Mouse (Mus musculus) lung, postnatal 10 days (tissue): ENCODE measurements around the gene Rasa4.
"Not testable (repeated sequence)": the region's sequence is repeated elsewhere in the genome, so short reads cannot be mapped to it uniquely, and the experiment has no call there.

ENCODE experiments used
- DNase-seq: peaks from one replicate; pipeline ENCODE4 v3.0.0; 2021

Gene Rasa4

DNA sequence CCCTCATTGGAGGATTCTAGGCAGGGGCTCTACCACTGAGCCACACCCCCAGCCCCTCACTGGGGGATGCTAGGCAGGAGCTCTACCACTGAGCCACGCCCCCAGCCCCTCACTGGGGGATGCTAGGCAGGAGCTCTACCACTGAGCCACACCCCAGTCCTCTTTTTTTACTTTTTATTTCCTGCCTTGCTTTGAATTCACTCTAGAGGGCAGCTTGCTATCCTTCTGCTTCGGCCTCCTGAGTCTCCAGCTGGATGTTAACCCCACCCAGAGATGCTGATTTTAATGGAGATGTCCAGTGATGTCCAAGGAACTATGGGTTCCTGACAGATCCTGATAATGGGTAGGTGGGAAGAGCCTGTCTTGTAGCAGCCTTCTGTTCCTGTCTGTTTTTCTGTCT is 14.3 kb upstream of the Rasa4 start:
- no peak for DNase-seq

DNA sequence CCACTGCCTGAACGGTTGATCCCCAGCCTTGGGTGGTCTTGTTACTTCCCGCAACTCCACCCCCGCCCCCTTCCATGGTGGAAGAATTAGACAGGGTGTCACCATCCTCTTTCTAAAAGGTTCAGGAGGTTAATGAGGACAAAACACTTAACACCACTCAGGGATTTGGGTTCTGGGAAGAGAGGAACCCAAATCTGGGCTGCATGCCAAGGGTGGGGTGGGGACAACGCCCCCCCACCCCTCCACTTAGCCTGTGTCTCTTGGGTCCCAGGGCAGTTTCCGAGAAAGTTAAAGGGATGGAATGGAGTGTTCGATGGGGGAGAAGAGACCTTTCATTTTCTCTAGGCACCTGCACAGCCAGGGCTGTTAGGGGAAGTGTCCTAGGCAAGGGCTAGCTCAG is 10.7 kb upstream of the Rasa4 start:
- no peak for DNase-seq

DNA sequence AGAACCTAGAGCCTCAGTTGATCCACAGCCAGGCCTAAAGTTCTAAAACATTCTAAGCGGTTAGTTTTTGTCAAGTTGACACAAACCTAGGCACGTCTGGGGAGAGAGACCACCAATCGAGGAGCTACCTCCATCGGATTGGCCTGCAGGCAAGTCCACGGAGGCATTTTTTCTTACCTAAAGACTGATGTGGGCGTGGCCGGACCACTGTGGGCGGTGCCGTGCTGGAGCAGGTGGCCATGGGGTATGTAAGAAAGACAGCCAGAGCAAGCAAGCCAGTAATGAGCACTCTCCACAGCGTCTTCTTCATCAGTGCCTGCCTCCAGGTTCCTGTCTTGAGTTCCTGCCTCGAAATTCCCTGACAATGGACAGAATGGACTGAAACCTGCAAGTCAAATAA is 10.2 kb upstream of the Rasa4 start:
- DNase-seq, result no peak

DNA sequence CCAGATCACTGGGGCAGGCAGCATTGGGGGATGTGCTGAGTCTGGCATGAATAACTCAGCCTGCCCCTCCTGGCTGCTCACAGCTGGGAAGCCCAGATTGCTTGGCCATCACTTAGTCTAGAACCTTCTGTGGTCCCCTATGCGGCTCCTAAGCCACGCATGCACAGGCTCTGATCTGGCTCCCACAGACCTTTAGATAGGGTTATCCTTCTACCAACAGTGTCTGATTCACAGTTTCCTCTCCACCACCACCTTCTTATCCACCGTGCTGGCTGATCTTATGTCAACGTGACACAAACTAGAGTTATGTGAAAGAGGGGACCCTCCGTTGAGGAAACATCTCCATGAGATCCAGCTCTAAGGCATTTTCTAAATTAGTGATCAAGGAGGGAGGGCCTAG is 8.6 kb upstream of the Rasa4 start:
- no peak for DNase-seq

DNA sequence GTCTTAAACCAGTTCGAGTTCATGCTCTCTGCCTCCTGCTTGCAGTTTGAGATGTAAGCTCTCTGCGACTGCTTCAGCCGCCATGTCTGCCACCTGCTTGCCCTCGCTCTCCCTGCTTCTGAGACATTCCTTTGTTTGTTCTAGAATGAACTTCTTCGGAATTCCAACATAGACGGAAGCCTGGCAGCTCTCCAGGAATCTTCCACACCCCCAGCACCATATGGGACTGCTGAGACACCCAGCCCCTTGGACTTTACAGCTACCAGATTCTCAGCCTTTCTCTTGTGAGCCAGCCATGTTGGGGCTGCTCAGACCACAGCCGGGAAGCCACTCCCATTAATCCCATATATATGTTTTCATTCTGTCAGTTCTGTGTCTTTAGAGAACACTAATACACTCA is 7.4 kb upstream of the Rasa4 start:
- DNase-seq, result no peak

DNA sequence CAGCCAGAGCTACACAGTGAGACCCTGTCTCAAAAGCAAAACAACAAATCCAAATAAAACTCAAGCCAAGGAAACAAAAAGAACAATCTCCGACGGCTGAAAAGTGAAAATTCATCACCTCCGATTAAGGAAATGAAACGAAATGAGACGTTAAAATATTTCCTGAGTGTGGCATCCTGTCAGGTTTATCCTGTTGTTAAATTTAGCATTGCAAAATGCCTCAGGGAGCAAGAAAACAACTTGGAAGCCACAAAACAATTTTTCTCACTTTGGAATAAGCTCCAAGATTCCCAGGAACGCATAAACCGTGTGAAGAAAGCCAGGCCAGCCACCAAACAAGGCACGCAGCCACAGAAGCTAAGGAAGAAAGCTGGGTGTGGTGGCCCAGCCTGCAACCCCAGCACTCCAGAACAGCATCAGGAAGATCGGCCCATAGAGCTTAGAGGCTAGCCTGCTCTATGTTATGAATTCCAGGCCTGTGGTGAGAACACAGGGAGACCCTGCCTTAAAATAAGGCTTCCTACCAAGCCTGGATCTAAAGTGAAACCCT is 6.6 kb upstream of the Rasa4 start:
- no peak for DNase-seq

DNA sequence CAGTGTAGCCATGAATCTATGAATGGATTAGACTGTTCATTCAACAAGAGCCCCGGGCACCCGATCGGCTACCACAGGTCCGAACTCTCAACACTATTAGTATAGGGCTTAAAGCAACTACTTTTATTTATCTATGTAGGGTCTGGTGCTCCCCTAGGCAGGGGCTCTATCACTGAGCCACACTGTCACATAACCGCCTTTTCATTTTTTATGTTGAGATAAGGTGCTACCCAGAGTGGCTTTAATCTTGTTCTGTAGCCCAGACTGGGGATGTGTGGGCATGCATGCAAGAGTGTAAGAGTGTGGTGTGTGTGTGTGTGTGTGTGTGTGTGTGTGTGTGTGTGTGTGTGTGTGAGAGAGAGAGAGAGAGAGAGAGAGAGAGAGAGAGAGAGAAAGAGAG is 5.6 kb upstream of the Rasa4 start:
- DNase-seq, result no peak

DNA sequence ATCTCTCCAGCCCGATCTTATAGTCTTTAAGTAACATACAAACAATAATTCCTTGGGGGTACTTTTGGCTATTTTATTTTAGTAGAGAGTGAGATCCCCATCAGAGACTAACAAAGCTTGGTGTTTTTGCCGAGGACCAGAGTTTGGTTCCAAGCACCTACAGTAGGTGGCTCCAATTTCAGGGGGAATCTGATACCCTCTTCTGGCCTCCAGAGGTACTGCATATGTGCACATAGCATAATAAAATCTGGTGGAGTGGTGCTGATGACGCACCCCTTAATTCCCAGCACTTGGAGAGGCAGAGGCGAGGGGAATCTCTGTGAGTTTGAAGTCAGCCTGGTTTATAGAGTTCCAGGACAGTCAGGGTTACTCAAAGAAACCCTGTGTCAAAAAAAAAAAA is 1.4 kb upstream of the Rasa4 start:
- no peak for DNase-seq

DNA sequence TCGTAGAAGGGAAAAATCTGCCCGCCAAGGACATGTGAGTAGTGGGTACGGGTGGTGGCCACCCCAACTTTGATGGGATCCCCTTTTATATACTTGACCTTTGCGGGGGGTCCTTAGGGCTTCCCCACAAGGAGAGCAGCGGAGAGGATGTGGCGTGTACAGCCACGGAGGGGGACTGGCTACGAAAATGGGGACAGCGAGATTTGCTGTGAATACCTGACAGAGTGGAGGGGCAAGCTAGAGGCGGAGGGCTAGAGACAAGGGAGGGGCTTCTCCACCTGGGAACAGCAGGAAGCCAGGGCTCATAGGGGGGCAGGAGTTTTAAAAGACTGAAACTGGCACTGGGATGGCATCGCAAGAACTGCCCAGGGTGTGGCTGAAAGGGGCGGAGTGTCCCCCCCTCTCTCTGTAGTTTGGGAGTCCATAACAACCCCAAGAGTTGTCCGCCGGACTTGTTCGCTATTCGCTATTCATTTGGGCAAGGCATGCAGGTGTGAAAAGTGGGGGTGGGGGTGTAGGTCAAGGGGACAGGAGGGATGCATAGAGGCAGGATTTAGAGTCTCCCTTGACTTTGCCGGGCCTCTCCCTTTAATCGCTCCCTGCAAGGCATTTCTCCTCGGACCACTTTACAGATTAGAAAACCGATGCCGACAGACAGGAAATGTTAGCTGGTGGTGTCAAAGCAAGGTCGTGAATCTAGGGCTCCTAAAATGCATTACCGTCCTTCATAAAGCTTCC is 597 bp downstream of the Rasa4 start:
- peak; percentile 24 for DNase-seq

DNA sequence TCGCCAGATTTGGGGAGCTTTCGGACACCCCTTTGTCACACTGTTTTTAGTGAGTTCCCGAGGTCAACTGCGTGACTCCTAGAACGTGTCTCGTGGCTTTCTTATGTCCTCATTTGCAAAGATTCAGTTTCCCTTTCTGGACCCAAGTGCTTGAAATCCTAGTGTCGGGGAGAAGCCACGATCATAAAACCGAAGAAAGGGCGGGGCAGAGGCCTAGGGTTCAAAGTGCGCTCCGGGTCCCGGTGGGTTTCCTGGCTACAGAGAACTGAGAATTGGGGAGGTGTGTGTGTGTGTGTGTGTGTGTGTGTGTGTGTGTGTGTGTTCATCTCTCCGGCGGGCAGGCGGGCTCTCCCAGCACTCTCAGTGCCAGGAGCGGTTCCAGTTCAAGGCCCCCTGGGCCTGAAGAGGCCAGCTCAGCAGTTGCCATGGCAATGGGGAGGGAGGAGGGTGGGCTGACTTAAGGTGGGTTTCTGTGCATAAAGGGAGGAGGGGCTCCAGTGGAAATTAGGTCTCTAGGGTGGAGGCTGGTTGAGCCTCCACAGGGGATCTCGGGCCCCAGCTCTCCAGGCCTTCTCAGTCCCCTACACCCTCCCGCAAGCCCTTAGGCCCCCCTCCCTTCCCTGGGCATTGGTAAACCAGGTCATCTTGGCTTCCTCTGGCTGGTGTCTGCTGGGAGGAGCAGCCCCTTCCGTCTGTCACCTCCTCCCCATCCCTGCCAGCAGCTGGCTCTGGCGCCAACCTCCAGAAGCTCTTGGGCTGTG is 1.4 kb downstream of the Rasa4 start:
- no peak for DNase-seq

DNA sequence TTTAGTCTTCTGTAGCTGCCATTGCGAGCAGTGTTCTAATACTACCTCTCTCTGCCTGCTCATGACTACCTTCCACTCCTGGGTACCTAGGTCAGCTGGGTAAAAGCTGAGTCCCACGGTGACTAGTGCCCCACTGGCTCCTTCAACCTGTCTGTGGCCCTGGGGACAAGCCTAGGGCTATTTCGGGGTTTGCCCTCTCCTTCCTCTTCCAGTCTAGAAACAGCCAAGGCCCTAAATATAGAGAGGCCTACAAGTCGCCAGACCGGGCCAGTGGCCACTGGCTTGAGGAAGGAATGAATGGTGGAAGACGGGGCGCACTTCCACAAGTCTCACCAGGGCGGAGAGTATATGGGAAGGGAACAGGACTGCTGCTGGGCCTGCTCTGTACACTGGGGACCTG is 2.6 kb downstream of the Rasa4 start:
- no peak for DNase-seq

DNA sequence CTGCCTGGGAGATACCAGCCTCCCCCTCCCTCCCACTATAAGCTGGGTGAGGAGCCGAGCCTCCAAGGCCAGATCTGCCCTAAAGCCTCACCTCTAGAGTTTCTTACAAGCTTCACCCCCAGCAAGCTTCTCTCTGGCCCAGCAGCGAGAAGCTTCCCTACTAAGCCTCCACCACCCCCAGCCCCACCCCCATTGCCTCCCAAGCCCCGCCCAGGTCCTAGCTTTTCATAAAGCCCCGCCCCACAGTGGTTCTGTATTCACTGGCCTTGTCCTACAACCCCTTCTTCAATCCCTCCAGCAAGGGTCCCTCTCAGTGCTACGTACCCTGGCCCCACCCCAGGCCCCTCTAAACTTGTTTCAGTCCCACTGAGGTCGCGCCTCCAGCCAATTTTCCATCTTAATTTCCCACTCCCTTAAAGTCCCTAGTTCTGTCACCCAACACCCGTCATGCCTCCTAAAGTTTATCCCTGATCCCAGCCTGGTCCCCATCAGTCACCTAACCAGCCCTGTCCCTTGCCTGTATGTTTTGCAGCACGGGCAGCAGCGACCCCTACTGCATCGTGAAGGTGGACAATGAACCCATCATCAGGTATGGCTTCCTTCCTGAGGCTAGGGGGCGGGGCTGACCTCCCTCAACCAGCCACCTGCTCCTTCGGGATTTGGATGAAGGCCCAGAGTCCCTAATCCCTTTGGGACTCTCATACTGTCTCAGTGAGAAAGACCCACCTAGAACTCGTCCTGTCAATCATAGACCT is 5.3 kb downstream of the Rasa4 start:
- no peak for DNase-seq

DNA sequence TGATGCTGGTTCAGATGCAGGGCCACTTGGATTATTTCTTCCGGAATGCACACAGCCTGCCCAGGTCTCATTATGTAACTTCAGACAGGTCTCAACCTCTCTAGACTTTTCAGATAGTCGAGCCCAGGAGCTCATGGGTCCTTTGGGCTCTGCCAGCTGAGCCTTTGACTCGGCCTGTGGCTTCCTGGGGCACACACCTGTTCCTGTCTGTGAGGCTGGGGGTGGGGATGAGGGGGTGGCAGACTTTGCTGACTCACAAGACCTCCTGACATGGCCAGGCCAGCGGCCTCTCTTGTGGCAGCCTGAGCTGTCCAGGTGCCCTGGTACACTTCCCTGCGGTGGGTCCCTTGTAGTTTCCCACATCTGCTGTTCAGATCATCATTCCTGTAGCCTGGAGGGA is 8.2 kb downstream of the Rasa4 start:
- DNase-seq, result no peak

DNA sequence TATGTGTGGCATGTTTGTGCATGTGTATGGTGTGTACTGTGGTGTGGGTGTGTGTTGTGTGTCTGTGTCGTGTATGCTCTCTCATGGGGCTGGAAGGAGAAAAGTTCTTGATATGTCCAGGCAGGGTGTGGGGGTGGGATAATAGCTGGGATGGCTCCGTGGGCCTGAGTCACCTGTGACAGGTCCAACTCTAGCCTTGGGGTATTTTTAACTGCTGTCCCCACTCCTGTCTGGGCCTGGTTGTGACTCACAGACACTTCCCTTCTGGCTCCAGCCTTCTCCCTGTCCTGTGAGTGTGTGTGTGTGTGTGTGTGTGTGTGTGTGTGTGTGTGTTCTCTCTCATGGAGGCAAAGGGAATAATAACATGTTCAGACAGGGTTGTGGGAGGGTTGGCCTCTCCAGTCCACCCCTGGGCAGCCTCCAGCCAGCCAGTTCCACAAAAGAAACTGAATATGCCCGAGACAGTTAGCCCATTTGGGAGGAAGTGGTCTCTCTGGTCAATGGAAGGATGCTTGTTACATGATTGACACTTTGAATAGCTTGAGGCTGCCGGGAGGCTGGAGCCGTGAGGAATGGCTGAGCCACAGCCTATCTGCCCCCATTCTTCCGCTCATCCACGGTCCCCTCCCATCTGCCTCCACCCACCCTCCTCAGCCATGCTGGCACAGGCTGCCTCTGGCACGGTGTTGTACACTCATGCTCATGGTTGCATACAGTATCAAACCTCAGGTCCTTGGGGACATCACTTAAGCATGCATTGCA is 10.7 kb downstream of the Rasa4 start:
- no peak for DNase-seq

DNA sequence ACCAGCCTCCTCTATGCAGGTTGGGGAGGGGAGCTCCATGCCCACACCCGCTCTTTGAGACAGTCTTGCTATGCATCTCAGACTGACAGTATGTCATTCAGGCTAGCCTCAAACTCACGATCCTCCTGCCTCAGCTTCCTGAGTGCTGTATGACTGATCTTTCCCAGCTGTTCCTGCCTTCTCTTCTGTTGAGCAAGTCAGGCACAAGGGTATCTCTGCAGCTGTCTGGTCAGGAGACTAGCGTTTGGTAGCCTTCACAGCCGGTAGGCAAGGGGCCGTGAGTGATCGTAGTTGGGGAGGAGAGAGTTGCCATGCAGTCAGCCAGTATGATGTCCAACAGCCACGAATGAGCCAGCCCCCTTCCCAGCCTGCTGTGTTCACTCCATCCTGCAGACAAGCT is 11.4 kb downstream of the Rasa4 start:
- DNase-seq, result no peak

DNA sequence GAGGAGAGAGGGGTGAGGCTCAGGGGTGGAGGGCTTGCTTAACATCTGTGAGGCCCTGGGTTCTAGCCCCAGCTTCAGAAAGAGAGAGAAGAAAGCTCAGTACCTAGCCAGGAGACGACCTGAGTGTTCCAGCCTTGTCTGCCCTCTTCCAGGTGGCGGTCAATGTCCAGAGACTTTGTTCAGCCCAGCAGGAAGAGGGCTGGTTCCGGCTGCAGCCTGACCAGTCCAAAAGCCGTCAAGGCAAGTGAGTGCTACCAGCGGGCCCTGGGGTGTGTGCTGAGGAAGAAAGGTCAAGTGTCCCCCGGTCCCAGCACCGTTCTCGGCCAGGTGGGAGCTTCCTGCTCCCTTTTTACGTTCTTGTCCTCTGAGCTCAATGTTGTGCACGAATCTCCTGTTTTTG is 14.8 kb downstream of the Rasa4 start:
- DNase-seq, result no peak

DNA sequence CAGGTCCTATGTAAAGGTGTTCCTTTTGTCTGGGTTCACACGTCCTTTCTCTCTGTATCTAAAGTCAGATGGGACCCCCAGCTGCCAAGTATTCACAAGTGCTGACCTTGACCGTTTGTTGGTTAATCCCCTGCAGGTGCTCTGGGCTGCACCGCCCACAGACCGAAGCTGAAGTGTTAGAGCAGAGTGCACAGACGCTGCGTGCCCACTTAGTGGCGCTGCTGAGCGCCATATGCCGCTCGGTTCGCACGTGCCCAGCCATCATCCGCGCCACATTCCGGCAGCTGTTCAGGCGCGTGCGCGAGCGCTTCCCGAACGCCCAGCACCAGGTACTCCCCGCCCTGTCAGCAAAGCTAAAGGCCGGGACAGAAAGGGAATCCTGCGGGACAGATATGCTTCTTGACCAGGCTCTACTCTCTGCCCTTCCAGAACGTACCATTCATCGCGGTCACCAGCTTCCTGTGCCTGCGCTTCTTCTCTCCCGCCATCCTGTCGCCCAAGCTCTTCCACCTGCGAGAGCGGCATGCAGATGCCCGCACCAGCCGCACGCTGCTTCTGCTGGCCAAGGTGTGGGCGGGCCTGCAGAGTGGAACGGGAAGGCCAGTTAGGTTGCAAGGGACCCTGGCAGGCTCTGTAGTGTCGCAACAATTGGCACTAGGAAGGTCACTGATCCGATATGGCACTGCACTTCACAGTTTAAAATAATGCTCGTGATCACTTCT is 18.5 kb downstream of the Rasa4 start:
- DNase-seq, result peak; percentile 78

DNA sequence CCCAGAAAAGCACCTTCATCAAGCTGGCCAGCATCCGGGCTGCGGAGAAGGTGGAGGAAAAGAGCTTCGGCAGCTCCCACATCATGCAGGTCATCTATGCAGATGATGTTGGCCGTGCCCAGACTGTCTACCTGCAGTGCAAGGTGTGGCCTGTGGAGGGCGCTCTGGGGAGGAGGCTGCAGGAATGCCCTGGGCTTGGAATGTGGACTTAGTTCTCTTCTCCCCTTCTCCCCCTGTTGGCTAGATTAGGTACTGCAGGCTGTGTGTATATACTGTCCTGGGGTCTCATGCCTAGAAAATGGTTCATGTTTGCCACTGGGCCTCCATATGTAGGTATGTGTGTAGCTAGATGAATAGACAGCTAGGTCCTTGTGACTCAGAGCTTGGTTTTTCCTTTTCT is 20.8 kb downstream of the Rasa4 start:
- peak; percentile 37 for DNase-seq

DNA sequence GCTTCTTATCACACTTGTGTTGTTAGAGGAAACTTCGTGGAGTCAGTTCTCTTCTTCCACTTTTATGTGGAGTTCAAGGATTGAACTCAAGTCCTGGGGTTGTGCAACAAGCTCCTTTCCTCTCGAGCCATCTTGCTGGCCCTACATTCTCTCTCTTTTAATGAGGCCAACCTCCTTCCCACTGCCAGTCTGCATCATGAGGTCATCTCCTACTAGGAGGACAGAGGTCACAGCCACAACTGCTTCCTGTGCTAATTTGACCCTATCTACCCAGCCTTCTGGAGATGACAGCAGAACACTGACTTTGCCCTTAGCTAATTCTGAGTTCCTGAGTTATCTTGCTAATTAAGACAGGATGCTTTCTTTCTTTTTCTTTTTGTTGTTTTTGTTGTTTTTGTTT is 24.8 kb downstream of the Rasa4 start:
- DNase-seq, result no peak

DNA sequence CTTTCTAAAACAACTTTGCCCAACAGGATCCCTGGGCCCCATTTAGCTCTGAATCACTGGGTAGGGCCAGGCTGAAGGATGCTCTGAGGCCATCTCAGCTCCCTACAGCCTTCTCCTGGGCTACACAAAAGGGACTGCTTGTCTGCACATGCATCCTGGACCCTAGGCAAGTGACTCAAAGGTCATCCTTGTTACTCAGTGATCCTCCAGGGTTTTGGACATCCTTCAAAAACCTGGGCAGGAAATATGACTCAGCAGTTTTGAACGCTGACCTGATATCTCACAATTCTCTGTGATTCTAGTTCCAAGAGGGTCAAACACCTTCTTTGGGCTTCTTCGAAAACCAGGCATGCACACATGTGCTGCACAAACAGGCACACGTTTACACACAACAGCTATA is 25.3 kb downstream of the Rasa4 start:
- no peak for DNase-seq

DNA sequence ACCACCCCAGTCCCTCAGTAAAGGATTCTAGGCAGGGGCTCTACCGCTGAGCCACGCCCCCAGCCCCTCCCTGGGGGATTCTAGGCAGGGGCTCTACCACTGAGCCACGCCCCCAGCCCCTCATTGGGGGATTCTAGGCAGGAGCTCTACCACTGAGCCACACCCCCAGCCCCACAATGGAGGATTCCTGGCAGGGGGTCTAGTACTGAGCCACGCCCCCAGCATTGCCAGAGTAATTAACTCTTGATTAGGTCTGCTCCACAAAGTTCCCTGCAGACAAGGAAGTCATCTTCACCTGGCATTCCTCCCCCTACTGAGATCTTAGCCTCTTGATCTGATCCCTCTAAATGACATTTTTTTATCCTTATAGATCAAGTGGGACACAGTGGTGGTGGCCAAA is 29.8 kb downstream of the Rasa4 start:
- not testable (repeated sequence) for DNase-seq
